ENCODE assay signal across 24 mouse cellular contexts in genomic region chr1:191943638-191944037, GRCm38 (mm10). TPM values are rescaled to one million over a fixed set of nuclear protein-coding genes. Genes with fewer than 3 reads are reported as not detected.
A peak's percentile ranks its signal among the peaks of the same experiment; 100 is the strongest.
DNase-seq lines count a peak whose midpoint lies in the region; ATAC-seq and TF ChIP-seq lines count a peak whose summit lies in the region.
"Had no signal": no experiment of that assay in that cellular context is flagged by ENCODE, and none has a peak within 500 bp of the region (broad histone marks: within the 10 kb centered on the region; RNA-seq: fewer than 3 reads in every experiment).

No protein-coding gene starts in this region.

- WGBS in lung, embryonic 14.5 days = 77% methylated on average over 6 of the region's 6 CpGs

- no peaks in the 10 kb centered on the region for H3K9me3 ChIP-seq in lung, embryonic 14.5 days (ENCODE audit: low read depth, low read length)
- H3K9me3 ChIP-seq: embryonic facial prominence, embryonic 10.5 days; embryonic facial prominence, embryonic 12.5 days; forebrain, embryonic 13.5 days; G1E had no signal

- H3K9ac ChIP-seq in lung, embryonic 14.5 days = no peak overlapping the region
- H3K9ac ChIP-seq: embryonic facial prominence, embryonic 12.5 days; forebrain, embryonic 13.5 days had no signal

- no peak for TF ChIP-seq CTCF in gastrocnemius, adult 2 months (IDR thresholded peaks at IDR 0.05)
- TF ChIP-seq CTCF in lung, embryonic 14.5 days (IDR thresholded peaks at IDR 0.05; ENCODE audit: low read depth) = no peak

- no peaks in the 10 kb centered on the region for H3K27me3 ChIP-seq in lung, embryonic 14.5 days (ENCODE audit: insufficient read depth, low read length)
- H3K27me3 ChIP-seq: CH12.LX; embryonic facial prominence, embryonic 12.5 days; forebrain, embryonic 13.5 days; Patski had no signal

- no peak for ATAC-seq in lung, embryonic 14.5 days (ENCODE audit: insufficient read depth)
- ATAC-seq: activated CD4-positive, CD25-positive, alpha-beta regulatory T cell, adult 4 months; CD4-positive, CD25-positive, alpha-beta regulatory T cell, adult 4 months; forebrain, embryonic 13.5 days; Patski had no signal

- no peaks in the 10 kb centered on the region for H3K4me1 ChIP-seq in lung, embryonic 14.5 days (ENCODE audit: insufficient read depth)
- H3K4me1 ChIP-seq: embryonic facial prominence, embryonic 12.5 days; forebrain, embryonic 13.5 days had no signal

- no peaks in the 10 kb centered on the region for H3K36me3 ChIP-seq in lung, embryonic 14.5 days (ENCODE audit: insufficient read depth)
- H3K36me3 ChIP-seq: embryonic facial prominence, embryonic 10.5 days; embryonic facial prominence, embryonic 12.5 days; G1E had no signal

- no peak overlapping the region for H3K4me2 ChIP-seq in lung, embryonic 14.5 days
- H3K4me2 ChIP-seq: embryonic facial prominence, embryonic 12.5 days; forebrain, embryonic 13.5 days had no signal

- peak overlapping the region; percentile 38; the same call in 1 of the 2 replicates for H3K27ac ChIP-seq in gastrocnemius, adult 2 months
- no peak overlapping the region for H3K27ac ChIP-seq in lung, embryonic 14.5 days (ENCODE audit: low read depth)
- H3K27ac ChIP-seq: embryonic facial prominence, embryonic 10.5 days; embryonic facial prominence, embryonic 12.5 days; forebrain, embryonic 13.5 days had no signal

- peak; percentile 7 for DNase-seq in gastrocnemius, adult 2 months
- DNase-seq in gastrocnemius, postnatal 4 days (ENCODE audit: low spot score in 2 of 2) = no peak
- peak; percentile 22 for DNase-seq in lung, embryonic 14.5 days
- no peak for DNase-seq in lung, postnatal 10 days
- peak; percentile 59 for DNase-seq in lung, postnatal 36 days
- no peak for DNase-seq in lung, postnatal 25 days (ENCODE audit: low spot score)
- peak; percentile 27 for DNase-seq in testis, postnatal 10 days (ENCODE audit: low spot score)
- DNase-seq in testis, postnatal 14 days (ENCODE audit: low spot score) = no peak
- DNase-seq: adrenal gland, adult 8-10 months; adrenal gland, postnatal 14 days; B cell, adult 2 months; cerebellum, adult 11-12 months; cerebellum, adult 2 months; cerebellum, adult 9-10 months; cerebellum, postnatal 10 days; cerebellum, postnatal 25 days had no signal

- intact Hi-C loops in gastrocnemius, adult 2 months (cut with DNase I) = no loop called here

- H3K4me3 ChIP-seq in gastrocnemius, adult 2 months = no peak overlapping the region
- H3K4me3 ChIP-seq in lung, embryonic 14.5 days (ENCODE audit: low read depth, low read length) = no peak overlapping the region
- H3K4me3 ChIP-seq: embryonic facial prominence, embryonic 10.5 days; embryonic facial prominence, embryonic 12.5 days; forebrain, embryonic 13.5 days had no signal

RNA-seq across cellular contexts. Expression of gene Rd3, which starts 33.5 kb away (rescaled TPM):
- under 1 TPM in 1 of 2 experiments, not detected in 1; 0.08 TPM for total RNA-seq in gastrocnemius, adult 2 months (2021)
- total RNA-seq in gastrocnemius, postnatal 4 days (2021) = not detected
- polyA plus RNA-seq in lung, embryonic 14.5 days (2014; fragmentation: Nextera tagmentation; extraction: Ambion mirVana) = 0.45 and 1.8 TPM in 2 replicates
- total RNA-seq: adrenal gland, postnatal 14 days; G1E had no signal
- polyA plus RNA-seq: G1E had no signal

RNA-seq across cellular contexts. Expression of gene Slc30a1, which starts 37.1 kb away (rescaled TPM):
- total RNA-seq in gastrocnemius, adult 2 months (2021) = 1 to 10 TPM; 5.8 to 6.4 TPM
- total RNA-seq in gastrocnemius, postnatal 4 days (2021) = 1 to 10 TPM; 7.6 to 9.3 TPM
- 2.9 and 3.9 TPM in 2 replicates for polyA plus RNA-seq in lung, embryonic 14.5 days (2014; fragmentation: Nextera tagmentation; extraction: Ambion mirVana)

Comparison
In these comparisons a context has a peak if more than half of its experiments do, and no peak if none do; other contexts are left out.
1. DNase-seq: peak in gastrocnemius, adult 2 months (single experiment), lung, embryonic 14.5 days (single experiment), lung, postnatal 36 days (single experiment) and testis, postnatal 10 days (single experiment); none in gastrocnemius, postnatal 4 days (0 of 2), lung, postnatal 10 days (single experiment), lung, postnatal 25 days (single experiment) and testis, postnatal 14 days (single experiment).